Mouse (Mus musculus) left cerebral cortex, adult 8-10 months (tissue): ENCODE data around the gene Apol8. TPM values are rescaled to one million over a fixed set of nuclear protein-coding genes. Genes with fewer than 3 reads are reported as not detected.
"Not testable (repeated sequence)": the region's sequence is repeated elsewhere in the genome, so short reads cannot be mapped to it uniquely, and the experiment has no call there.

Experiments used
- DNase-seq, 2 experiments: peaks; one replicate each; pipeline ENCODE4 v3.0.0; 2022; ENCODE audit warnings: low spot score in 2 of 2
- total RNA-seq, 4 experiments: library from RNA; stranded (reverse); gene quantifications; 2 replicates each; pipeline ENCODE4 v1.2.4; 2022

Gene Apol8
- total RNA-seq, 4 experiments from 2014 or later = 6.6 to 8.0 (median 7.3) TPM

DNA sequence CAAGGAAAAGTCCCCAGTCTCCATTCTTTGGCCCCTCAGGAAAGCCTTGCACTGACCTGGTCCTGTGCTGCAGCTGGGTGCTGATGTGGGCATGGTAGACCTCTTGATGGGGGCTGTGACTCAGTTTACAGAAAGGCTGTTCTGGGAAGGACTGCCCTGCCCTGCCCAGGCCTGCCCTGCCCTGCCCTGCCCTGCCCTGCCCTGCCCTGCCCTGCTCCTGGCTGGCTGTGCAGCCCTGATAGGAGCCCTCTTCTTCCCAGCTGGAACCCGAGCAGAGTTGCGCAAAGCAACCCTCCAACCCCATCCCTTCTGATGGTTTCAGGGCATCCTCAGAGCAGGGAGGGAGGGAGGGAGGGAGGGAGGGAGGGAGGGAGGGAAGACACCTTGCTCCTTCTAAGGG lies 1.7 kb downstream of the Apol8 start:
- no peak for DNase-seq

DNA sequence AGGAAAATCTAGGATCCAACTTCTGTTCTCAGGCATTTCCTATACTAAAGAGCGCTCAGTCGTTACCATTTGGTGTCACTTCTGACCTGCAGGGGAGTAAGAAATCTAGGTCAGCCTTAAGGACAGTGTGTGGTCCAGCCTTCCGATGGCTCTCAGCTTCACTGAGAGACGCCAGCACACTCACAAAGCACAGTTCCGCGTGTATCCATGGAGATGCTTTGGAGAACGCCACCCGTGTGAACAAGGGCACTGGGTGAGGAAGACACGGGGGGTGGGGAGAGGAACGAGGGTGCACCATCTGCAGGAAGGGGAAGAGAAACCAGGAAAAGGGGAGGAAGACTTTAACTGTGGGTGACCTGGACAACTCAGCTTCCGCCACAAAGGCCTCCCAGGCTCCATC lies 4.4 kb downstream of the Apol8 start:
- DNase-seq = no peak

DNA sequence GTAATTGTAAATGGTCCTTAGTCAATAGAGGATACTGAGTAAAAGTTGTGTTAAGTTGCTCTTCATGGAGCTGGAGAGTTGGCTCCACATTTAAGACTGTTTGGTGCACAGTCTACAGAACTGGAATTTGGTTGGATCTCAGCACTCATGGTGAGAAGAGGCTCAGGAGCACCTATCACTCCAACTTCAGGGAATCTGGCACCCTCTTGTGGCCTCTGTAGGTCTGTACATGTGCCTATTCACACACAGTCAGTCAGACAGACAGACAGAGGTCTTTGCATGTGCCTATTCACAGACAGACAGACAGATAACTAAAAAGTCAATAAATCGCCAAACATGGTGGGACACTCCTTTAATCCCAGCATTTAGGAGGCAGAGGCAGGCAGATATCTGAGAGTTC lies 6.3 kb downstream of the Apol8 start:
- no peak for DNase-seq

DNA sequence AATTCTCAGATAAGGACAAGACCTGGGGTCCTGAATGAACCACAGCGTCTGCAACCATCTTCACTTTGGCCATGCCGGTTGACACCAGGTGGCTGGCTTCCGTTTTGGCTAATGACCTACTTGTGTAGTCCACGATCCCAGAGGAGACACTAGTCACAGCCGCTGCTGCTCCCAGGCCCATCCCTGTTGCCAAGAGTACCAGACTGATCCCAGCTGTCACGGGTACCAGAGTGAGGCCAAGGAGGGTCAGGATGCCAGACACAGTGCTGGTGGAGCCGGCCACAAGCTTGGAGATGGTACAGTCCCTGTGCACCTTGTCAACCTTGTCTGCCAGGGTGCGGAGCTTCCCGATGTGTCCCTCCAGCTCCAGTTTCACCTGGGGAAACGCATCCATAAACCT lies 7.1 kb downstream of the Apol8 start:
- no peak for DNase-seq

DNA sequence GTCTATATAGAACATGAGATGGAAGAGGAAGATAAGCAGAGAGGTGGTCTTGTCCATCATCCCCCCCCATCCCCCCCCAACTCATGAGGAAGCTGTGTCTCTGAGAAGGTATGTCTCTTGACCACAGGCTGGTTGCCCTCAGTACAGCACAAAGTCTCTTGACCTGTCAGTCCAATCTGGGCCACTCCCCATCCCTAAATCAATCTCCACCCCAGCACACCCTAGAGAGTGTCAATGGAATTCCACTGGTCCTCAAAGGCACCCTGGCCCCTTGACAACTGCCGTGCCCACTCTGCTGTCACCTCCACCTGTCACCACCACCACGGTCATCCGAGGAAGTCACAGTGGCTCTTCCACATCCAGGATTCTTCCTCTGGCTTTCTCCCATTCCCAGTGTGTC lies 8.4 kb downstream of the Apol8 start:
- no peak for DNase-seq

DNA sequence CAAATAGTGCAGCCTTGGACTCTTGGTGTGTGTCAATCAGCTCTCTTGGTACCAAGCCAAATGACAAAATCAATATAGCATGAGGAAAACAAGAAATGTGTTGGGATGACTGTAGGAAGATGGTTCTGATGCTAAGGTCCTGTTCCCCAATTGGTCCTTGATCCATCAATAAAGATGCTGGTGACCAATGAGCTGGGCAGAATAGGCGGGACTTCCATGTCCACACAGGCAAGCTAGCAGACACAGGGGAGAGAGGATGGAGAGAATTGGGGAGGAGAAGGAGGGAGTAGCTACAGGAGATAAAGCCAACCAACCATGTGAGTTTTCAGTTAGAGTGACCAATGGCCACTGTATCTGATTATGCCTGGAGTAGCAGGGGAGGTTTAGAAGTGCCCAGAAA lies 10.5 kb downstream of the Apol8 start:
- DNase-seq = no peak

DNA sequence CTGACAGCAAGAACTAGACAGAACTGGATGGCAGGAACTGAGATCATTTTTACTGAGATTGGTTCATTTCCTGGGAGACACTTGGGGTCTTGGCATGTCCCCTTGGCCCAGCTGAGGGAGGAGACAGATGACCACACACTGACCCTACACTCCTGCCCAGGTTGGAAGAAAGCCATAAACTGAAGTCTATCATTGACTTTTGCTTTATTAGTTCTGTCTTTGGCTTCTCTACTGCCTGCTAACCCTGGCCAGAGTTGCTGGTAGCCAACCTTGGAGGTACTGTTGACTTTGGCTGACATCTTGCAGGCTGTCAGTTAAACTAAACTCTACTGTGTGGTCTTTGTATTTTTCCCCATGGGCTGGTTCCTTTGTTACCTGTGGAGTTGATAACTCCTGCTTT lies 11.7 kb downstream of the Apol8 start:
- DNase-seq = no peak

DNA sequence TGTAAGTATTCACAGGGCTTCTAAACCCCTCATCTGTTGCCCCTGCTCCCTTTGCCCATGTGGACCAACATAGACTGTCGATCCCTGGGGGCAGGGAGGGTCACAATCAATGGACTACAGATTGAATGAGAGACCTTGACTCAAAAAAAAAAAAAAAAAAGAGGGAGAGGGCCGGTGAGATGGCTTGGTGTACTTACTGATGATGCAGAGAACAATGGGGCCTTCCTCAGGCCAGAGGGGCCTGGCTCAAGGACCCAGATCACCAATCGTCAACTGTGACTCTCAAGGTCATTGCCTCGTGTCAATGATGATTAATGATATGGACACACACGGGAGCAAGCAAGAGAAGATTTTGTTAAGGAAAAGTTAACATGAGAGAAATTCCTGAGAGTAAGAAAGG lies 12.2 kb downstream of the Apol8 start:
- no peak for DNase-seq

DNA sequence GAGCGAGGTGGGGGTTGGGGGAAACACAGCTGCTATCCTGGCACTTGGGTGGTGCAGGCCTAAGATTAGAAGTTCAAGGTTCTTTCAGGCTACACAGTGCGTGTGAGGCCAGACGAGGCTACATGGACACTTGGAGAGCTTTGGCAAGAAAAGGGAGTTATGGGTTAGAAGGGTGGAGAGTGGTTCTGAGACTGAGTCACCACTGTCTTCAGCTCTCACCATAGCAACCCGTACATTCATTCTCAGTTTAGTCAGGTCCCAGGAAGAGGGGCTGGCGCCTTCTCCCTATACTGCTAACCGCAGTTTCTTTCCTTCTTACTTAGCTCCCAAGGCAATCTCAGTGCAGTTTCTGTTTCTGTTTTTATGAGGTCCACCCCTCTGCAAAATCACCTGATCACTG lies 15.2 kb downstream of the Apol8 start:
- DNase-seq = not testable (repeated sequence)

DNA sequence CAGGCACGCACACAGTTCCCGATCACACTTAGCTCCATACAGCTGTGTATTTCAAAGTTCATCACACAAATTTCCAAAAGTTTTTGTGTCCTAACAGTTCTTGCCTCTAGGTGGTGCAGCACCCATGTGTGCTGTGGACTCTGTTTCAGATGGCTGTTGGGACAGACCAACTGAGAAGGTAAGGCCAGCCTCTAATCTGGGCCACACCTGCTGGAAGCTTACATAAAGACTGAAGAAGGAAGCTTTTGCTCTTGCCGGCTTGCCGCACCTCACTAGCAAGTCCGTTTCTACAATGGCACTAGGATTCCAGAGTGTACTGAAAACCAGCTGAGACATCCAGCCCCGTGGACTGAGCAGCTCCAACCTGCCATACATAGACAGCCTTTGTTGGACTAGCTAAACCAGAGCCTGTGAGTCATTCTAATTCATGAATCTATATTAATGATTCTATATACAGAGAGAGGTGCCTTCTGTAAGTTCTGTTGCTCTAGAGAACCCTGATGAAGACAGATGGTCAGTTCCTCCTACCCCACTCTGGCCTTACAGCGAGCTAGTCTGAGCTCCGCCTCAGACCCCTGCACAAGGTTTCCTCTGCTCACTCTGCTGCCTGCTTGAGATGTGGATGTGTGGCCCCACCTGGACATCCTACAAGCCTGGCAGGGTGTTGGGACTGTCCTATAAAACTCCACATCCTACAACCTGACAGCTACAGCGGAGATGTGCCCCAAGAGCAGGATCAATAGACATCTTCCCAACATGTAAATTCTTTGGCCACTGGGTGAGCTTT lies 16.1 kb downstream of the Apol8 start:
- DNase-seq = no peak

DNA sequence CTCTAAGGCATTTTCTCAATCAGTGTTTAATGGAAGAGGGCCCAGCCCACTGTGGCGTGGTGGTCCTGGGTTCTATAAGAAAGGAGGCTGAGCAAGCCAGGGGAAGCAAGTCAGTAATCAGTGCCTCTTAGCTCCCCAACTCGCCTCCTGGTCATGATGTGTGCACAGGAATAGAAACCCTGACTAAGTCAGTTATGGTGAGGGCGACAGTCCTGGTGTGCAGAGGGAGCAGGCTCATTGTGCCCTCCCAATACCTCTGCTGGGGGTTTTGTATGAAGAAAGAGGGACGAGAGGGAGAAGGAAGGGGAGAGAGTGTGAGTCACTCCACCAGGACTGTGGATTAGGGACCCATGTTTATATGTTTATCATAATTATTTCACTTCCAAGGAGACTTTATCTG lies 22.9 kb downstream of the Apol8 start:
- DNase-seq = not testable (repeated sequence)

DNA sequence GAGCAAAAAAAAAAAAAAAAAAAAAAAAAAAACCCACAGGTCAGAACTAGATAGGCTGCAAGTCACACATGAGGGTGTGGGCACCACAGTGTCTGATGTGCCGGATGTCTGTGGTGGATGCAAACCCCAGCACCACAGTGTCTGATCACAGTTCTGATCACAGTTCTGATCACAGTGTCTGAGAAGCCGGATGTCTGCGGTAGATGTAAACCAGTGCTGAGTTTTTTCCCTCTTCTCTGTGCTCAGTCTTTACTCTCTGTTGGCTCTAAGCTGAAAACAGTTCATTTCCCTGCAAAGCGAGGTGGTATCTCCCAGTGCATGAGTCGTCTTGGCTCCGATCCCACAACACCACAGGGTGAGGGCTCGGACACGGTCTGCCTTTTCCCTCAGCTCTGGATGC lies 23.4 kb downstream of the Apol8 start:
- not testable (repeated sequence) for DNase-seq

DNA sequence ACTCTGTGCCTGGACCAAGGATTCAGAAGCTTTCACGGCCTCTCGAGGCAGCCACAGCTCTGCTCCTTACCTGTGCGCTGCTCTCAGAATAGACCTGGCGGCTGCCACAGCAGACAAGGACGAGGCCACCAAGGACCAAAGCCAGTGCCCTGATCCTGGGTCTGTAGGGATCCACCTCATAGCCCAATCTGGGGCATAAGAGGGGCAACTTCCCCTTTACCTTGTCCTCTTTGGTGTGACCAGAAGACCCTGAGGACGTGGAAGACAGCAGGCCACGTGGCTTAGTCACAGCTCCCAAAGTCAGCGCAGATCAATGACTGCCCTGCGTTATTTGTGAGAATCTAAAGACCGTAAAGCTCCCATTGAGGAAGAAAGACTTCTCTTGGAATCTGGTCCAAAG lies 24.0 kb downstream of the Apol8 start:
- DNase-seq = not testable (repeated sequence)

DNA sequence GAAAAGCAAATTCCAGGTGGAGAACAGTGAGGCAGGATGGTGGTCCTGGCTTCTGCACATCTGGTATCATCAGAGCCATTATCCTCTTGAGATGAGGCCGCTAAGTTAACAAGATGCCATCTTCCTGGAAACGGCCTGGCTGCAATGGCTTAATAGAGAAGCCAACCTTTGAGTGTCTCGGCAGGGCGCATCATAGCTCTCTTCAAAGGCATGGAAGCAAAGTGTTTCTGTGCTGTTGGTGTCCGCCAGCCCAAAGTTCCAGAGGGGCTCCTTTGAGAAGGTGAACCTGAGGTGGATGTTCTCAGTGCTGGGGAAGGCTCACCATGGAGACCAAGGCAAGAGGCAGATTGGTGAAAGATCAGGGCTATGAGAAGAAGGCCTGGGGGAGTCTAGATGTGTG lies 25.2 kb downstream of the Apol8 start:
- no peak for DNase-seq

DNA sequence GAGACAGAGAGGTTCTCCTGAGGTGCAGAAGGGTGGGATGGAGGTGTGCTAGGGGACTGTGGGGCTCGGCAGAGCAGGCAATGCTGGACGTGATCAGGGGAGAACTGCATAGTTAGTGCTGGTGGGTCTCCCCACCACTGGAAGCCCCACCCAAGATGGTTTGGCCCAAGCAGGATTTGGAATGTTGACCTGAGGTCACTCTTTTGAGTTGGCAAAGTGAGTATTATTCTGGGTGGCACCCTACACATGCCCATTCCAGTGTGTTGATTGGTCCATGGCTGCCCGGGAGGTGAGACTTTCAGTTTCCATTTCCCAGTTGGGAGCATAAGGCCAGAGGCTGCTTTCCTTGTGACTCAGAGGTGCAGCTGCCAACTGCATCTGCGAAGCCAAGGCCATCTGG lies 28.1 kb downstream of the Apol8 start, which contains the start of gene Apol9b:
Apol9b (plus strand) TSS at position 301 of the 400 bp plus-strand sequence.
- DNase-seq = not testable (repeated sequence)

DNA sequence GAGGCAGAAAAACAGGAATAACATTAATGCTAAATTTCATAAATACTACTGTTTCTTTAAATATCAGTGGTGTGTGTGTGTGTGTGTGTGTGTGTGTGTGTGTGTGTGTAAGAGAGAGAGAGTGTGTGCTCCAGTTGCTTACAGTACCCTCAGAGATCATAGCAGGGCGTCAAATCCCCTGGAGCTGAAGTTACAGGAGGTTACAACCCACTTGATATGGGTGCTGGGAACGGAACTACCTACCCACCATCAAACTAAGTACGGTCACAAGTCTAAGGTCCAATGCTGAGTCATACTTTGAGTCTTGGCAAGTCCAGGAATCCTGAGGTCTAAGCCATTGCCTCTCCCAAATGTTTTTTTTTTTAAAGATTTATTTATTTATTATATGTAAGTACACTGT lies 29.1 kb downstream of the Apol8 start:
- not testable (repeated sequence) for DNase-seq

DNA sequence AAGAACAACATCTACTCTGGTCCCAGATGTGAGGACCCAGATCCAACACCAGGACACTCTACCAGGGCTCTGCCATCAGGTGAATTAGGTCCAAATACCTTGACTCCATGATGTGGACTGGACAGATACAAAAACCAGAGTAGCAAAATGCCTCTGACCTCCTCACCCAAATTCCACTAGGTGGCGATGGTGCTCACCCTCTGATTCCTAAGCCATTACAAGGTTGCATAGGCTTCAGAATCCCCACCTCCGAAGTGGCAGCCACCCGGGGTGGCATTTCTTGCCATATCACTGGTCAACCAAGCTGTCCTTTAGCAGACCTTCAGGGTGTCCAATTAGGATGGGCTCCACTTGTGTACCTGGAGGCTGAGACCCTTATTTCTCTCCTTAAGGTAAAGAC lies 29.7 kb downstream of the Apol8 start:
- DNase-seq = not testable (repeated sequence)

DNA sequence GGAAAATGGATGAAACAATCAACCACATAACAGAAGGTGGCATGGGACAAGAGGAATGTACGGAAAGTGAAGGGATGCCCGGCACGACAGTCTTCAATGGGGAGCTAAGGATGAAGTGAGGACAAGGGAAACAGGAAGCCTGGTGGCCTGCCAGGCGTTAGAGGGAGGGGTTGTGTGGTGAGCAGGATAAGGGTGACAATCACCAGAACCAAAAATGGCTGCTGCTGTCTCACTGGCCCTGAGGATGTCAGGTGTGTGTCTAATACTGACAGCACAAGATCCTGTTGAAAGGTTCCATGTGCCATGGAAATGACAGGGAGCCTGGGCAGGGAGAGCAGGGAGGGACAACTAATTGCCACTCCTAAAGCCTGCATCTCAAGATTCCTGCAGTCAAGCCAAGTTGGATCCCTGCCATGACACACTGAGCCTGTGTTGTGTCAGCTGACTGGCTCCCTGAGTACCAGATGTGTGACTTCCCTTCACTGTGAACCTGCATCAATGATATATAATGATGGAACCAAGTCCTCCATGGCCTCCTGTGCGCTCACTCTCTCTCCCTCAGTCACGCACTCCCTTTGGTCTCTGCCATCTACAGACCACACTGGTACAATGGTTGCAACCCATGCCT lies 31.3 kb downstream of the Apol8 start:
- not testable (repeated sequence) for DNase-seq

DNA sequence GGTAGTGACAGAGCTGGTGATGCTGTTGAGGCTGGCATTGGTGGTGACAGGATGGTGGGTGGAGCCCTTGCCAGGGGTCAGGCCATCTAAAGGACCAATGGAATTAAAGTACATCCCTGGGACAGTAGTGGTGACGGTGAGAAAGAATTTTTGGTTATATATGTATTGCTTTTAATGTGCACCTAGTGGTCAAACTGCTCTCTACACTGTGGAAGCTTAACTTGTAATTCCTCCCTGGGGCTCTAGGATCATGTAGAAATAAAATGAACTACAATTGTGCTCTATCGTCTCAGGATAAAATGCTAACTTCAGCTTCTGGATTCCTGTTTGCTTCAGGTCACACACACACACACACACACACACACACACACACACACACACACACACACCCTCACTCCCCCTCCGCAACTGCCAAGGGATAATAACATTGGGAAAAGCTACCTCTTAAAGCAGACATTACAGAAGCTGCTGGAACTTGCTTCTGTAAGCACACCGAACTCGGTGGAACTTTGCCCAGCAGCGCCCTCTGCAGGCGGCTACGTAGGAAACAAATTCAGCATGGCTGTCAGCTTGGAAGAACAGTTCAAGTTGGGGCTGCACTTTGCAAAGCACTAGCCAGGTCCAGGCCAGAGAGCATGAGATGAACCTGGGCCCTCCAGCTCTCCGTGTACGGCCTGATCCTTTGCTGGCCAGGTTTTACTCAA lies 32.4 kb downstream of the Apol8 start:
- DNase-seq = not testable (repeated sequence)

DNA sequence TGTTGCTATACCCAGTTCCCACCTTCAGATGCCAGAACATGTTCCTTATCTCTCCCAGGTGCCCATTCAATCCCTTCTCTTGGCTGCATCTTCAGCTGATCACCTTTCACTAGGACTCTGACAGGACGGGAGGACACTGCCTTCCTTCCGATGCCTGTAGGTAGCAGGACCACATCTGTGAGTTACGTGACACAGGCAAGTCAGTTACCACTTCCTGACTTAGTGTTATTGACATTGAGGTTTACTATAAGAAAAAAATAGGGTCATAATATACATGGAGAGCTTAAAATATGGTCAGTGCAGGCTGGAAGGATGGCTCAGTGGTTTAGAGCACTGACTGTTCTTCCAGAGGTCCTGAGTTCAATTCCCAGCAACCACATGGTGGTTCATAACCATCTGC lies 35.3 kb downstream of the Apol8 start:
- not testable (repeated sequence) for DNase-seq

DNA sequence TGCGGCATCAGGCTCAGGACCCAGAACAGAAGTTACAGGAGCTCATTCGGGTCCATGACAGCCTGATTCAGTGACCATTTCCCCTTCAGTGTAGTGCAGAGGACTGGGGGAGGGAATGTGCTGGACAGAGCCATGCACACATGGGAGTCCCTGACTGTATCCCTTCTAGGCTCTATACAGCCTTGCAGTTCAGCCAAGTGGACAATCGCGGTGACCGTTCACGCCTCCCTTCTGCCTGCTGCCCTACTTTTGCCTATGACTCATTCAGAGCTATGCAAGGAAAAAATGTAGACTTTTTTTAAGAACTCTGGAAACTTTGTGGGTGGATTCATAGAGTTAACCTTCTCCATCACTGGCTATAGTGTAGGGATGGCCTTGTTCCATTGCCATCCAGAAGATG lies 38.6 kb downstream of the Apol8 start:
- DNase-seq = not testable (repeated sequence)

DNA sequence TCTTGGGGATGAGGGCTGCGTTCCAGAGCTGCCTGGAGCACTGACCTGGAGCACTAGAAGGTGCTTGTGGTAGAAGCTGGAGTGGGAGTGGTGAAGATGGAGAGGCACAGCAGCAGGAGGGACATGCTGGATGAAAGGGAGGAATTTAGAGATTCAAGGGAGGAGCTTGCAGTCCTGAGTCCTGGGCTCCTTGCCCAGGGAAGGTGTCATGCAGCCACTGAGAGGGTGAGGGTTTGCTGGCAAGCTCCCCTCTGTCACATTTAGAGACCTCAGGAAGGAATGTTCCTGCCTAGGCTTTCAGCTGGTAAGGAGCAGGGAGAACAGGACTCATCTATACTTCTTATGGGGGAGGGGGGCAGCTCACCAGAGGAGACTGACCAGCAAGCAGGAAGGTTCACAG lies 47.9 kb downstream of the Apol8 start:
- DNase-seq = not testable (repeated sequence)
